Mouse (Mus musculus): ENCODE measurements around the gene Hmx2. TPM values are rescaled to one million over a fixed set of nuclear protein-coding genes. Genes with fewer than 3 reads are reported as not detected.

The Hmx2 gene
- 0.46 and 0.66 TPM in 2 replicates for polyA plus RNA-seq (2015; fragmentation: Nextera tagmentation; extraction: Ambion mirVana)

- ATAC-seq (ENCODE audit: low FRiP score, low TSS enrichment): no peak
- no peak within 1 kb of the TSS for H3K27ac ChIP-seq (ENCODE audit: low read length)
- no peak within 1 kb of the TSS for H3K9ac ChIP-seq (replicated peaks; ENCODE audit: low read length)
- peaks cover 11% of the 10 kb centered on the region for H3K4me1 ChIP-seq (ENCODE audit: insufficient read depth, low read length)
- no peaks in the 10 kb centered on the region for H3K9me3 ChIP-seq (ENCODE audit: low read length)
- 1% methylated on average over 3 of the region's 3 CpGs for WGBS
- no peak within 1 kb of the TSS for H3K4me3 ChIP-seq (ENCODE audit: low read length)
- H3K27me3 ChIP-seq (ENCODE audit: insufficient read depth, low read length): peaks cover 97% of the 10 kb centered on the region
- no peak within 1 kb of the TSS for H3K4me2 ChIP-seq (replicated peaks; ENCODE audit: low read depth, low read length)
- H3K36me3 ChIP-seq (ENCODE audit: insufficient read depth, low read length): no peaks in the 10 kb centered on the region
These were observed at the start of gene Hmx2 for GRCm38 (mm10) chr7:131548473-131548872. Gene Hmx2, plus strand, starts transcription at chr7:131548773.

- no peak overlapping the region for H3K4me3 ChIP-seq (ENCODE audit: low read length)
- ATAC-seq (ENCODE audit: low FRiP score, low TSS enrichment): no peak
- no peaks in the 10 kb centered on the region for H3K27me3 ChIP-seq (ENCODE audit: insufficient read depth, low read length)
- no peaks in the 10 kb centered on the region for H3K4me1 ChIP-seq (ENCODE audit: insufficient read depth, low read length)
- no peak overlapping the region for H3K9ac ChIP-seq (replicated peaks; ENCODE audit: low read length)
- no peaks in the 10 kb centered on the region for H3K9me3 ChIP-seq (ENCODE audit: low read length)
- H3K27ac ChIP-seq (ENCODE audit: low read length): no peak overlapping the region
- WGBS: 67% methylated on average over 2 of the region's 2 CpGs
- H3K36me3 ChIP-seq (ENCODE audit: insufficient read depth, low read length): no peaks in the 10 kb centered on the region
- H3K4me2 ChIP-seq (replicated peaks; ENCODE audit: low read depth, low read length): no peak overlapping the region
These were observed 44.8 kb upstream of the Hmx2 start for GRCm38 (mm10) chr7:131503739-131504138.

- WGBS: 0% methylated on average over 7 of the region's 7 CpGs
- ATAC-seq (ENCODE audit: low FRiP score, low TSS enrichment): no peak; the same call in 1 of the 2 replicates
- Histone ChIP-seq H3K9ac (replicated peaks; ENCODE audit: low read length) (no peak overlapping the region), H3K27ac (ENCODE audit: low read length) (no peak overlapping the region), H3K4me1 (ENCODE audit: insufficient read depth, low read length) (peaks cover 30% of the 10 kb centered on the region), H3K27me3 (ENCODE audit: insufficient read depth, low read length) (peaks cover 79% of the 10 kb centered on the region), H3K9me3 (ENCODE audit: low read length) (no peaks in the 10 kb centered on the region), H3K36me3 (ENCODE audit: insufficient read depth, low read length) (no peaks in the 10 kb centered on the region), H3K4me2 (replicated peaks; ENCODE audit: low read depth, low read length) (no peak overlapping the region), H3K4me3 (ENCODE audit: low read length) (no peak overlapping the region)
These were observed 8.6 kb upstream of the Hmx2 start for GRCm38 (mm10) chr7:131539979-131540378.

GRCm38 (mm10) chr7:131541184-131542114, 7.1 kb upstream of the Hmx2 start:
- Histone ChIP-seq H3K4me3 (ENCODE audit: low read length) (peak overlapping the region; percentile 41), H3K27ac (ENCODE audit: low read length) (no peak overlapping the region), H3K4me1 (ENCODE audit: insufficient read depth, low read length) (peaks cover 30% of the 10 kb centered on the region), H3K4me2 (replicated peaks; ENCODE audit: low read depth, low read length) (peak overlapping the region; percentile 57), H3K9ac (replicated peaks; ENCODE audit: low read length) (no peak overlapping the region), H3K36me3 (ENCODE audit: insufficient read depth, low read length) (no peaks in the 10 kb centered on the region), H3K27me3 (ENCODE audit: insufficient read depth, low read length) (peaks cover 89% of the 10 kb centered on the region), H3K9me3 (ENCODE audit: low read length) (no peaks in the 10 kb centered on the region)
- WGBS: under 1% methylated on average over 41 of the region's 41 CpGs
- ATAC-seq (ENCODE audit: low FRiP score, low TSS enrichment): no peak

GRCm38 (mm10) chr7:131542115-131542871, 6.3 kb upstream of the Hmx2 start, which contains the start of gene Hmx3:
Gene Hmx3, plus strand, starts transcription at chr7:131542867.
- under 1% methylated on average over 62 of the region's 65 CpGs for WGBS

GRCm38 (mm10) chr7:131542872-131543622, 5.5 kb upstream of the Hmx2 start:
- H3K4me3 ChIP-seq (ENCODE audit: low read length): peak overlapping the region; percentile 41
- H3K4me2 ChIP-seq (replicated peaks; ENCODE audit: low read depth, low read length): peak overlapping the region; percentile 57
- peaks cover 95% of the 10 kb centered on the region for H3K27me3 ChIP-seq (ENCODE audit: insufficient read depth, low read length)
- ATAC-seq (ENCODE audit: low FRiP score, low TSS enrichment): no peak
- no peaks in the 10 kb centered on the region for H3K9me3 ChIP-seq (ENCODE audit: low read length)
- H3K9ac ChIP-seq (replicated peaks; ENCODE audit: low read length): no peak overlapping the region
- under 1% methylated on average over 52 of the region's 71 CpGs for WGBS
- peaks cover 30% of the 10 kb centered on the region for H3K4me1 ChIP-seq (ENCODE audit: insufficient read depth, low read length)
- H3K36me3 ChIP-seq (ENCODE audit: insufficient read depth, low read length): no peaks in the 10 kb centered on the region
- no peak overlapping the region for H3K27ac ChIP-seq (ENCODE audit: low read length)

More at GRCm38 (mm10) chr7:131542115-131542871, 6.3 kb upstream of the Hmx2 start, which contains the start of gene Hmx3:
- H3K27ac ChIP-seq (ENCODE audit: low read length): no peak within 1 kb of the TSS
- H3K4me2 ChIP-seq (replicated peaks; ENCODE audit: low read depth, low read length): peak within 1 kb of the TSS; percentile 57
- H3K4me3 ChIP-seq (ENCODE audit: low read length): peak within 1 kb of the TSS; percentile 41
- ATAC-seq (ENCODE audit: low FRiP score, low TSS enrichment): peak; percentile 52; the same call in 1 of the 2 replicates
- no peak within 1 kb of the TSS for H3K9ac ChIP-seq (replicated peaks; ENCODE audit: low read length)
- H3K27me3 ChIP-seq (ENCODE audit: insufficient read depth, low read length): peaks cover 92% of the 10 kb centered on the region
- H3K36me3 ChIP-seq (ENCODE audit: insufficient read depth, low read length): no peaks in the 10 kb centered on the region
- peaks cover 30% of the 10 kb centered on the region for H3K4me1 ChIP-seq (ENCODE audit: insufficient read depth, low read length)
- no peaks in the 10 kb centered on the region for H3K9me3 ChIP-seq (ENCODE audit: low read length)

GRCm38 (mm10) chr7:131543623-131544481, 4.7 kb upstream of the Hmx2 start:
- H3K27ac ChIP-seq (ENCODE audit: low read length): no peak overlapping the region
- no peak overlapping the region for H3K9ac ChIP-seq (replicated peaks; ENCODE audit: low read length)
- H3K36me3 ChIP-seq (ENCODE audit: insufficient read depth, low read length): no peaks in the 10 kb centered on the region
- peaks cover 97% of the 10 kb centered on the region for H3K27me3 ChIP-seq (ENCODE audit: insufficient read depth, low read length)
- no peak for ATAC-seq (ENCODE audit: low FRiP score, low TSS enrichment)
- peaks cover 30% of the 10 kb centered on the region for H3K4me1 ChIP-seq (ENCODE audit: insufficient read depth, low read length)
- peak overlapping the region; percentile 32 for H3K4me3 ChIP-seq (ENCODE audit: low read length)
- WGBS: under 1% methylated on average over 75 of the region's 75 CpGs
- H3K4me2 ChIP-seq (replicated peaks; ENCODE audit: low read depth, low read length): peak overlapping the region; percentile 57
- H3K9me3 ChIP-seq (ENCODE audit: low read length): no peaks in the 10 kb centered on the region

- peaks cover 30% of the 10 kb centered on the region for H3K4me1 ChIP-seq (ENCODE audit: insufficient read depth, low read length)
- under 1% methylated on average over 5 of the region's 5 CpGs for WGBS
- ATAC-seq (ENCODE audit: low FRiP score, low TSS enrichment): no peak
- H3K4me2 ChIP-seq (replicated peaks; ENCODE audit: low read depth, low read length): no peak overlapping the region
- H3K9ac ChIP-seq (replicated peaks; ENCODE audit: low read length): no peak overlapping the region
- H3K27ac ChIP-seq (ENCODE audit: low read length): no peak overlapping the region
- peaks cover 96% of the 10 kb centered on the region for H3K27me3 ChIP-seq (ENCODE audit: insufficient read depth, low read length)
- H3K36me3 ChIP-seq (ENCODE audit: insufficient read depth, low read length): no peaks in the 10 kb centered on the region
- no peaks in the 10 kb centered on the region for H3K9me3 ChIP-seq (ENCODE audit: low read length)
- no peak overlapping the region for H3K4me3 ChIP-seq (ENCODE audit: low read length)
These were observed 3.7 kb upstream of the Hmx2 start for GRCm38 (mm10) chr7:131544871-131545270.
